Mouse (Mus musculus) G1E-ER4 (cell line): Measurements from ENCODE around the gene Phf6. TPM values are rescaled to one million over a fixed set of nuclear protein-coding genes. Genes with fewer than 3 reads are reported as not detected.

ENCODE experiments used
- GATA1 ChIP-seq: IDR thresholded peaks from one replicate; pipeline ENCODE4 v1.8.0; 2012; ENCODE audit warnings: low read length, inconsistent platforms
- polyA plus RNA-seq: library from polyadenylated mRNA; stranded (reverse); fragments of >175 nt; gene quantifications from 2 replicates; pipeline ENCODE4 v1.2.3, GENCODE M21; 2012

Gene Phf6
- polyA plus RNA-seq, 1 experiment = 8.4 TPM

GRCm38 (mm10) chrX:52961559-52962110 lies 49.6 kb downstream of the Phf6 start:
- no peak for TF ChIP-seq GATA1

DNA sequence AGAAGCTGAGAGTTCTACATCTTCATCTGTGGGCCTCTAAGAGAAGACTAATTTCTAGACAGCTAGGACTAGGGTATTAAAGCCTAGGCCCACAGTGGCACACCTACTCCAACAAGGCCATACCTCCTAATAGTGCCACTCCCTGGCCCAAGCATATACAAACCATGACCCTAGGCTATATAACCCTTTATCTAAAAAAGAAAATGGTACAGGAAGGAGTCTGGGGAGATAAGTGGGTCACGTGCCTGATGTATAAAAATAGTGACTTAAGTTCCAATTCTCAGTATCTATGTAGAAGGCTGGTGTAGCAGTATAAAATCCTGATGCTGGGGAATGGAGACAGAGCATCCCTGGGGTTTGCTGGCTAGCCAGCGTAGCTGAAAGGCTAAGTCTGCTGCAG lies 53.1 kb downstream of the Phf6 start:
- TF ChIP-seq GATA1 = no peak

- no peak for TF ChIP-seq GATA1
These were observed 59.3 kb downstream of the Phf6 start for GRCm38 (mm10) chrX:52971211-52972006.

GRCm38 (mm10) chrX:52972129-52972528 lies 60.1 kb downstream of the Phf6 start:
- no peak for TF ChIP-seq GATA1

DNA sequence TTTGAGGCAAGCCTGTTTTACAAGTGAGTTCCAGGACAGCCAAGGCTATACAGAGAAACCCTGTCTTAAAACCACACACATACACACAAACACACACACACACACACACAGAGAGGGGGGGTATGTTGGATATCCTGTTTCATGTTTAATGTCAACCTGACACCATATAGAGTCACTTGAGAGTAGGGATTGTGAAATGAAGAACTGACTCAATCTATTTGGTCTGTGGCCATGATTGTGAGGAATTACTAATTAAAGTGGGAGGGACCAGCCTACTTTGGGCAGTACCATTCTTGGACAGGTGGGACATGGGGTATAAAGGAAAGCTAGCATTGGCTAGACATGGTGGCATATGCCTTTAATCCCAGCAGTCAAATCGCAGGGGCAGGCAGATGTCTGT lies 60.6 kb downstream of the Phf6 start:
- TF ChIP-seq GATA1 = no peak

- TF ChIP-seq GATA1 = no peak
These were observed 66.5 kb downstream of the Phf6 start for GRCm38 (mm10) chrX:52978576-52978975.

GRCm38 (mm10) chrX:52981378-52981777 lies 69.3 kb downstream of the Phf6 start:
- TF ChIP-seq GATA1 = no peak

GRCm38 (mm10) chrX:52987905-52988783 lies 76.1 kb downstream of the Phf6 start, which contains the start of gene Hprt:
Hprt (plus strand) TSS chrX:52988137.
- no peak for TF ChIP-seq GATA1

DNA sequence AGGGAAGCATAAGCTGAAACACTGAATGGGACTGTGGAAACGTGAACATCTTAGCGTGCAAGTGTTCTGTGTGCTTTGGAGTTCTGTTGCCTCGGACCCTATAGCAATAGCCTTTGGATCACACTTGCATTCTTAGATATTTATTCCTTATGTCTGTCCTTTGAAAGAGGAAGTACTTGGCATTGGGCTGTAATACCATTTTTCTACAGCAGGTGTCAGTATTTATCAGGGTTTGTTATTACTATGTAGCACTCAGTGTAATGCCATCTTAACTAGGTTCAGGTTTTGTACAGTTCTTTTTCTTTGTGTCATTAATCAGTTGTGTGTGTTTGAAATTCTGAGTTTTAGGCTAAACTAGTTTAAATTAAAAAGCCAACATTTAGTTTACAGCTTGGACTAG lies 94.0 kb downstream of the Phf6 start:
- TF ChIP-seq GATA1 = no peak

Other genes with a start within 250 kb of the Phf6 start
- not detected in 2 replicates for gene Ccdc160, start 121.1 kb upstream of the Phf6 start, polyA plus RNA-seq
- gene Hprt, start 75.9 kb downstream of the Phf6 start, polyA plus RNA-seq = 4.8 and 5.8 TPM in 2 replicates